Mouse (Mus musculus) kidney, postnatal 4 days (tissue): ENCODE results near the gene Adssl1.

ENCODE experiments used
- DNase-seq, 2 experiments: peaks; one replicate each; pipeline ENCODE4 v3.0.0; 2021; ENCODE audit warnings: mixed read lengths in 2 of 2

Gene Adssl1

GRCm38 (mm10) chr12:112593951-112594915, 25.6 kb upstream of the Adssl1 start:
- no peak for DNase-seq

- DNase-seq: peak in 1 of 2 experiments; percentile 43
Observed at GRCm38 (mm10) chr12:112594989-112595388, 24.9 kb upstream of the Adssl1 start.

- DNase-seq: peak in 1 of 2 experiments; percentile 63
Observed at GRCm38 (mm10) chr12:112595626-112596025, 24.2 kb upstream of the Adssl1 start.

DNA sequence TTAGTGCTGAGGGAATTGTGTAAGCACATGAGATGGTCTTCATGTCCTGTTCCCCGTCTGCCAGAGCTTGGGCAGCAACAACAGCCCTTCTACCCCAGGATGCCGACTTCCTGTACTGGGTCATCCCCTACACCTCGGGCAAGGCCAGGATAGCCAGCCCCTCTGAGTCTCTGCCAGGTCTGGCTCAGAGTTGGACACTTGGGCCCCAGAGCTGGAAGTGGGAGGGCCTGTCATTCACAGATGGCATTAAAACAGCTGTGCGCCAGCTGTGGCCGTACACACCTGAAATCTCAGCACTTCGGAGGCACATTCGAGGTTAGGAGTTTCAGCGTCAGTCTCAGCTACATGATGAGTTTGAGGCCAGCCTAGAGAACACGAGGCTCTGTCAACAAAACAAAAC, 23.4 kb upstream of the Adssl1 start:
- DNase-seq: no peak

DNA sequence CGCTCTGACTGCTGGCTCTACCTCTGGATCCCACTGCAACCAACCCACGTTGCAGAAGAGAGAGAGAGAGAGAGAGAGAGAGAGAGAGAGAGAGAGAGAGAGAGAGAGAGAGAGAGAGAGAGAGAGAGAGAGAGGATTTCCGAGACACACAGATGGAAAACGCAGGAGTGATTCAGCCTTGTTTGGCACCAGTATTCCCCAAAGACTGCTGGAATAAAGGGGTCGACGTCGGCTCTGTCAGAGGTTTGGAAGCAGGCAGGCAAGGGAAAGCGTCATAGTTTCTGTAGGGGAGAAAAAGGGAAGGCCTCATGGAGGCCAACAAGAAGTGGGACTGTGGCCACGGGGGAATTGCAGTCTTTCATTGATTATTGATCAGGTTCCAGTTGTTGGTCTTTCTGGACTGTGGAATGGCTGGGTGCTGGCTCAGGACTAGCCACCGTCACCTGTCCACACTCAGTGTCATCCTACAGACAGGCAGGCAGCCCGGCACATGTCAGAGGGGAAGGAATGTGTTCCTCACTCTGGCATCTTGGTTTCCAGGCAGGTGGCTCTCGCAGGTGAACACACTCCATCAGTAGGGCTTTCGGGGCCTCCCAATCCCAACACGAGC, 22.8 kb upstream of the Adssl1 start:
- DNase-seq: no peak

DNA sequence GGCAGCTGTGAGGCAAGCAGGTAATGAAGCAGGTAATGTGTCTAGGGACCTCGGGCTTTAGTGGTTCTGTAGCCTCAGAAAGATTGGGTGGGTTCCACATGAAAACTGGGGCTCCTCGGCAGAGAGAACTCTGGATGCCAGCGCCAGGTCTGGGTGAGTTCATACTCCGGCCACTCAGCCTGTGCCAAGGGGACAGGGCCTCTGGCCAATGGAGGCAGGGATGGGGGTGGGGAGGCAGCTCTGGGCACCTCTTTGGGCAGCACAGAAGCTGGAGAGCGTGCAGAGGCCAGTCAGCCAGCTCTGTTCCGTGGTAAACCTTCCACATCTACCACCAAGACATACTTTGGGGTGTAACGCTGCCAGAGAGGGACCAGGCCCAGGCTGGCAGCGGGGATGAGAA, 22.2 kb upstream of the Adssl1 start:
- DNase-seq: no peak

DNA sequence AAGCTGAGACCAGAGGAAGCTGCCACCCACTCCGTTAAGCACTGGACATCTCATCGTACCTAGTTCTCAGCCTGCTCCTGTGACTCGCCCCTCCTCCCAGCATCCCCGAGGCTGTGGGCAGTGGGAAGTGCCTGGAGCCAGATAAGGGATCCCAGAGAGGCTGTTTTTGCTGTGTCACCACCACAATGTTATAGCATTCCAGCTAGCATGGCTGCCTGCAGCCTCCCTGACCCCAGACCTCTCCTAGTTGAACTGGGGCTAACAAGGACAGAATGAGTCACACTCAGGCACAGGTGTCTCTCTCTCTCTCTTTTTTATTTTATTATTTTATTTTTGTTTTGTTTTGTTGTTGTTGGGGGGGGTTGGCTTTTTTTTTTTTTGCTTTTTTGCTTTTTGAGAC, 20.6 kb upstream of the Adssl1 start:
- no peak for DNase-seq

- DNase-seq: no peak
Observed at GRCm38 (mm10) chr12:112599942-112600611, 19.8 kb upstream of the Adssl1 start.

- DNase-seq: peak in 1 of 2 experiments; percentile 33
Observed at GRCm38 (mm10) chr12:112604022-112604421, 15.8 kb upstream of the Adssl1 start.

- DNase-seq: peak; percentile 87 to 90
Observed at GRCm38 (mm10) chr12:112604709-112605649, 14.9 kb upstream of the Adssl1 start.

DNA sequence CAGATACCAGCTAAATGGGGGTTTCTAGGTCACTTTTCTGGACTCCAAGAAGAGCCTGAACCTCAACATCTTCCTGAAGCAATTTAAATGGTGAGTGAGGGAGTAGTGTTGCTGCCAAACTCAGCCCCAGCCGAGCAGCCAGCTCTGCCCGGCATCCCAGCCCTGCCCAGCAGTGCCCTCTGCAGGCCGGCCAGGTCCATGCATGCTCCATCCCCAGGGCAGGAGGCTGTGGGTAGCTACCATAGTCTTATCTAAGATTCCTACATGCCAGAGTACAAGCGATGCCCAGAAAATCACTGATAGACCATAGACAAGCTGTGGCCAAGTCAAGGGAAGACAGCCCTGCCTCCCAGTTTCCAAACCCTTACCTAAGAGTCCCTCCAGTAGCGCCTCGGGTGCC, 14.1 kb upstream of the Adssl1 start:
- peak; percentile 87 to 90 for DNase-seq

DNA sequence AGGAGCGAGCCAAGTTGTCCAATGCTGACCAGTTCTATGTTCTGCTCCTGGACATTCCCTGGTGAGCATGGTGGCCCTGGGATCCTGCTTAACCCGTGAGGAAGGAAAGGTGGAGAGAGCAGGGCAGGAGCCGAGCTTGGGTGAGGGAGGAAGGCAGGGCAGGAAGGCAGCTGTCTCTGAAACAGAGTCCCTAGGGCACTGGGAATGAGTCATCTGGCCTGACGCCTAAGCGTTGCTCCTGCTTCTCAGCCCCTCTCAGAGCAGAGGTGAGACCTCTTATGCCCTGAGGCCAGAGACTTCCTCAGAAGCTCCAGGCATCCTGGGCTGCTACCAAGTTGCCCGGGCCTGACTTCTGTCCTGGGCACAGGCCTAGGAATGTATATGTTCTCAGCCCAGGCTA, 12.8 kb upstream of the Adssl1 start:
- DNase-seq: no peak

DNA sequence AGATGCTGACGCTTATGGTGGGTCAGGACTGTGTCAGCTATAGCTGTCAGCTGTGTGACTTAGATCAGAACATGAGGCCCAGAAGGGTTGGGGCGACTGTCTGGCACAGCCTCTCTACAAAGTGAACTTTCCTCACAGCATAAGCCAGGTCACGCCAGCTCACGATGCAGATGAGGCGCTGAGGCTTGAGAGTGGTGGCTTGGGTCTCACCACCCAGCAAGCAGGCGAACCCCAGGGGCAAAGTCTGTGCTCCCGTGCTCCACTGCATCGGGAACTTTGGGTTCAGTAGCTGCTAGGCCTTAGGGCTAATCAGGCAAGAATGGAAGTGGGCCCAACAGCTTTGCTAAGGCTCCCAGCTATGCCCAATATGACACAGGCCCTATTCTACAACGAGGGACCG, 10.8 kb upstream of the Adssl1 start:
- peak in 1 of 2 experiments; percentile 44 for DNase-seq

DNA sequence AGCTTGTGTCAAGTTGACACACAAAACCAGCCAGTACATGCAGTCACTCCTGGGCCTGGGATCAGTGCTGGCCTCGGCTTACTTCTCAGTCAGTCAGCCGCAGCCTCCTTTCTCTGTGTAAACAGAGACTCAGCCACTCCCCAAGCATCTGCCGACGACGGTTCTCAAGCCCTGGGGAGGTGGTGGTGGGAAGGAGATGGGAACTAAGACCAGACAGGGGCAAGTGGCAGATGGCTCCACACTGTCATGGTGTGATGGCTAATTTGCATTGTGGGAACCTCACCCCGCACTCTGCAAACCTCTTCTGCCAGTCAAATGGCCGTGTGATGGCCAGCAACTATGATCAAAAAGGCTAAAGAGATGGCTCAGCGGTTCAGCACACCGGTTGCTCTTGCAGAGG, 3.2 kb upstream of the Adssl1 start:
- no peak for DNase-seq

DNA sequence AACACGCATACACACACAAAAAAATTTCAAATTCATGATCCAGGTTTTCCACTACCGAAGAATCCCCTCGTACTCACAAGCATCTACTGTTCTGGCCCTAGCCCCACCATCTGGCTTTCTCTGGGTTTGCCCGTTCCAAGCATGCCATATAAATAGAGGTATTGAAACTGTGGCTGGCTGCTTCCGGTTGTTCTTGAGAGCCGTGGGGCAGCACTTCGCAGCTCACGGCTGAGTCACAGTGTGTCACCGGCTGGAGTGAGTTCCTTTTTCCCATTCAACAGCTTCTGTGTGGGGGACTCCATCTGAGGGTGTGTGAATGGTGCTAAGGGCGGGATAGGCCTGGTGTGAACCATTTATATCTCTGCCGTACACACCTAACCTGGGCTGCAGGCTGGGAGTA, 2.7 kb upstream of the Adssl1 start:
- no peak for DNase-seq

- peak; percentile 82 to 87 for DNase-seq
Observed at GRCm38 (mm10) chr12:112617898-112618380, 1.9 kb upstream of the Adssl1 start.

GRCm38 (mm10) chr12:112618981-112619685, 712 bp upstream of the Adssl1 start:
- peak; percentile 39 to 57 for DNase-seq

- no peak for DNase-seq
Observed at GRCm38 (mm10) chr12:112620354-112621061, 663 bp downstream of the Adssl1 start.

DNA sequence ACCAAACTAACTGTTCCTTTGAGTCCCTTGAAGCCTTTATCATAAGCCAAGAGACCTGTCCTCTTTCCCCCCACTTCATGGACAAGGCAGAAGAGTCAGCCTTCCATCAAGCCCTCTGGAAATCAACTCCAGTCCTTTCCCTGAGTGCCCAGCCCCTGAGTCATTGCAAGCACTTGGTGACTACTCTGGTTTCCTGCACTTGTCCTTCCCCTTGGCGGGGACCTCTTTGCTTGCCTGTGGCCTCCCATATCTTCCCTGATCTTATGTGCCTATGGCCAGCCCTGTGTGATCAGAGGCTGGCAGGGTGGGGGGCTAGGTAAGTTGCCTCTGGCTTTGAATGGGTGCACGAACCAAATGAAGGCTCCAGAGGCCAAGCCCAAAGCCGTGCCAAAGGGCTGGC, 2.1 kb downstream of the Adssl1 start:
- no peak for DNase-seq

- DNase-seq: peak; percentile 76 to 79
Observed at GRCm38 (mm10) chr12:112623742-112624141, 3.9 kb downstream of the Adssl1 start.

- no peak for DNase-seq
Observed at GRCm38 (mm10) chr12:112625700-112626099, 5.9 kb downstream of the Adssl1 start.
